Mouse (Mus musculus): ENCODE results near the gene Tspan7.

GRCm38 (mm10) chrX:10574523-10574922, 89.6 kb downstream of the Tspan7 start:
- TF ChIP-seq CTCF (IDR thresholded peaks at IDR 0.05; ENCODE audit: borderline replicate concordance, insufficient read depth, low read depth, low read length) (no peak), POLR2A (IDR thresholded peaks at IDR 0.05; ENCODE audit: borderline replicate concordance, insufficient read depth, low read length) (no peak)
